In the genomic region with DNA sequence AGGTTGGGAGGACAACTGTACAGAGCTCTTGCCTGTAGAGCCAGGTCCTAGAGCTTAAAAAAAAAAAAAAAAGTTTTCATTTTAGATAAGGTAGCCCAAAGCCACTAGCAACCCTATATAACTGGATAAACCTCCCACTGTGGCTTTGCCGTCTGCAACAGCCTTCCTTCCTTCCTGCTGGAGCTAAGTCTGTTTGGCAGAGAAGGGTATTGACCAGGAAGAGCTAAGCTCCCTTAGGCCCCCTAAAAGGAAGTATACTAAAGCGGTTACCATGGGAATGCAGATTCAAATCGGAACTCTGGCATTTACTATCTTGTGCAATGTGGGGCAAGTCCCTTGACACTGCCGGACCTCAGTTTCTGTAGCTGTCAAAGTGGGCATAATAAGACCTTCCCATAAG, we compare ENCODE assay signal across 11 mouse cellular contexts. TPM values are rescaled to one million over a fixed set of nuclear protein-coding genes. Genes with fewer than 3 reads are reported as not detected.
DNase-seq lines count a peak whose midpoint lies in the region; ATAC-seq and TF ChIP-seq lines count a peak whose summit lies in the region.
"Had no signal": no experiment of that assay in that cellular context is flagged by ENCODE, and none has a peak within 500 bp of the region (broad histone marks: within the 10 kb centered on the region; RNA-seq: fewer than 3 reads in every experiment).

No protein-coding gene starts in this region.

- H3K9ac ChIP-seq in embryonic facial prominence, embryonic 14.5 days (ENCODE audit: low read depth, low read length), result no peak overlapping the region
- H3K9ac ChIP-seq in lung, embryonic 16.5 days (ENCODE audit: low read length), result no peak overlapping the region
- H3K9ac ChIP-seq in liver, embryonic 13.5 days, result no peak overlapping the region
- H3K9ac ChIP-seq: midbrain, embryonic 12.5 days had no signal

- no peak overlapping the region for H3K27ac ChIP-seq in embryonic facial prominence, embryonic 14.5 days (replicated peaks; ENCODE audit: low read depth, low read length)
- no peak overlapping the region for H3K27ac ChIP-seq in embryonic facial prominence, embryonic 10.5 days (replicated peaks)
- no peak overlapping the region for H3K27ac ChIP-seq in lung, embryonic 16.5 days (ENCODE audit: low read length)
- H3K27ac ChIP-seq in liver, embryonic 13.5 days, result no peak overlapping the region
- H3K27ac ChIP-seq in cerebellum, adult 2 months (ENCODE audit: insufficient read depth, low read length), result no peak overlapping the region
- H3K27ac ChIP-seq: midbrain, embryonic 12.5 days had no signal

- H3K9me3 ChIP-seq in embryonic facial prominence, embryonic 14.5 days (ENCODE audit: control insufficient read depth, low read length), result no peaks in the 10 kb centered on the region
- no peaks in the 10 kb centered on the region for H3K9me3 ChIP-seq in embryonic facial prominence, embryonic 10.5 days
- H3K9me3 ChIP-seq in lung, embryonic 16.5 days (ENCODE audit: control insufficient read depth, low read length), result no peaks in the 10 kb centered on the region
- no peaks in the 10 kb centered on the region for H3K9me3 ChIP-seq in liver, embryonic 13.5 days (replicated peaks)
- H3K9me3 ChIP-seq: midbrain, embryonic 12.5 days had no signal

- no peak overlapping the region for H3K4me2 ChIP-seq in embryonic facial prominence, embryonic 14.5 days (ENCODE audit: low read depth, low read length)
- H3K4me2 ChIP-seq in lung, embryonic 16.5 days (ENCODE audit: low read depth, low read length), result no peak overlapping the region
- no peak overlapping the region for H3K4me2 ChIP-seq in liver, embryonic 13.5 days
- H3K4me2 ChIP-seq: midbrain, embryonic 12.5 days had no signal

- 39% methylated on average over 4 of the region's 4 CpGs for WGBS in embryonic facial prominence, embryonic 14.5 days
- 55% methylated on average over 4 of the region's 4 CpGs for WGBS in embryonic facial prominence, embryonic 10.5 days
- 25% methylated on average over 4 of the region's 4 CpGs for WGBS in lung, embryonic 16.5 days
- WGBS in lung, adult 2 months, result 11% methylated on average over 4 of the region's 4 CpGs
- 5% methylated on average over 4 of the region's 4 CpGs for WGBS in liver, embryonic 13.5 days (ENCODE audit: insufficient replicate concordance)
- 52% methylated on average over 4 of the region's 4 CpGs for WGBS in cerebellum, adult 2 months

- H3K36me3 ChIP-seq in embryonic facial prominence, embryonic 14.5 days (ENCODE audit: control insufficient read depth, insufficient read depth, low read length), result no peaks in the 10 kb centered on the region
- no peaks in the 10 kb centered on the region for H3K36me3 ChIP-seq in embryonic facial prominence, embryonic 10.5 days (replicated peaks)
- no peaks in the 10 kb centered on the region for H3K36me3 ChIP-seq in lung, embryonic 16.5 days (ENCODE audit: control insufficient read depth, insufficient read depth, low read length)
- H3K36me3 ChIP-seq in liver, embryonic 13.5 days, result no peaks in the 10 kb centered on the region
- peaks cover 18% of the 10 kb centered on the region for H3K36me3 ChIP-seq in splenic B cell, adult 2 months (ENCODE audit: control insufficient read depth, insufficient read depth, low read length, poor library complexity, severe bottlenecking)
- H3K36me3 ChIP-seq: midbrain, embryonic 12.5 days had no signal

- H3K4me3 ChIP-seq in embryonic facial prominence, embryonic 14.5 days (ENCODE audit: low read depth, low read length), result no peak overlapping the region
- no peak overlapping the region for H3K4me3 ChIP-seq in embryonic facial prominence, embryonic 10.5 days
- no peak overlapping the region for H3K4me3 ChIP-seq in lung, embryonic 16.5 days (ENCODE audit: low read length)
- H3K4me3 ChIP-seq in lung, adult 2 months (replicated peaks; ENCODE audit: extremely low read depth, low read depth, low read length), result no peak overlapping the region
- no peak overlapping the region for H3K4me3 ChIP-seq in liver, embryonic 13.5 days (replicated peaks)
- H3K4me3 ChIP-seq in cerebellum, adult 2 months (replicated peaks; ENCODE audit: insufficient read depth, low read depth, low read length), result no peak overlapping the region
- H3K4me3 ChIP-seq: midbrain, embryonic 12.5 days had no signal

- TF ChIP-seq POLR2A in lung, adult 2 months (IDR thresholded peaks at IDR 0.05; ENCODE audit: borderline replicate concordance, extremely low read depth, low read depth, low read length), result no peak
- TF ChIP-seq POLR2A in cerebellum, adult 2 months (IDR thresholded peaks at IDR 0.05; ENCODE audit: borderline replicate concordance, insufficient read depth, low read length), result no peak

- peak; percentile 43 for DNase-seq in embryonic facial prominence, embryonic 14.5 days (ENCODE audit: low spot score)
- DNase-seq in embryonic facial prominence, embryonic 10.5 days (ENCODE audit: low spot score), result no peak
- DNase-seq in lung, adult 2 months, result no peak
- DNase-seq in liver, embryonic 13.5 days, result no peak
- peak; percentile 31 for DNase-seq in splenic B cell, adult 2 months (ENCODE audit: low read depth, low spot score)
- DNase-seq in cerebellum, adult 2 months, result no peak
- DNase-seq in adipocyte (ENCODE audit: low spot score), result no peak
- DNase-seq: cerebellum, adult 11 months; kidney, adult 2 months had no signal

- 0 out of 2 replicates have a peak, but pooled peaks cover 3% of the 10 kb centered on the region for H3K27me3 ChIP-seq in embryonic facial prominence, embryonic 14.5 days (replicated peaks; ENCODE audit: control insufficient read depth, insufficient read depth, low read length)
- H3K27me3 ChIP-seq in embryonic facial prominence, embryonic 10.5 days (replicated peaks; ENCODE audit: low read depth, poor library complexity, severe bottlenecking), result peaks cover 25% of the 10 kb centered on the region
- H3K27me3 ChIP-seq in lung, embryonic 16.5 days (ENCODE audit: control insufficient read depth, insufficient read depth, low read depth, low read length), result no peaks in the 10 kb centered on the region
- no peaks in the 10 kb centered on the region for H3K27me3 ChIP-seq in liver, embryonic 13.5 days
- no peaks in the 10 kb centered on the region for H3K27me3 ChIP-seq in splenic B cell, adult 2 months (ENCODE audit: control insufficient read depth, insufficient read depth, low read length, poor library complexity, severe bottlenecking)
- no peaks in the 10 kb centered on the region for H3K27me3 ChIP-seq in cerebellum, adult 2 months (ENCODE audit: control insufficient read depth, insufficient read depth, low read length)

- TF ChIP-seq CTCF in lung, adult 2 months (IDR thresholded peaks at IDR 0.05; ENCODE audit: insufficient read depth, low read length), result no peak
- no peak for TF ChIP-seq CTCF in cerebellum, adult 2 months (IDR thresholded peaks at IDR 0.05; ENCODE audit: borderline replicate concordance, insufficient read depth, low read depth, low read length)

- no peak for ATAC-seq in embryonic facial prominence, embryonic 14.5 days (ENCODE audit: low read depth)
- peak; percentile 26; the same call in 1 of the 2 replicates for ATAC-seq in lung, embryonic 16.5 days (ENCODE audit: low read depth)
- ATAC-seq in liver, embryonic 13.5 days (ENCODE audit: low read depth), result peak; percentile 36; the same call in 1 of the 2 replicates

- H3K4me1 ChIP-seq in embryonic facial prominence, embryonic 14.5 days (ENCODE audit: control insufficient read depth, insufficient read depth, low read length), result no peaks in the 10 kb centered on the region
- peaks cover 8% of the 10 kb centered on the region for H3K4me1 ChIP-seq in embryonic facial prominence, embryonic 10.5 days
- 0 out of 2 replicates have a peak, but pooled peaks cover 3% of the 10 kb centered on the region for H3K4me1 ChIP-seq in lung, embryonic 16.5 days (replicated peaks; ENCODE audit: control insufficient read depth, insufficient read depth, low read length)
- no peaks in the 10 kb centered on the region for H3K4me1 ChIP-seq in lung, adult 2 months (ENCODE audit: control insufficient read depth, insufficient read depth, low read length)
- H3K4me1 ChIP-seq in liver, embryonic 13.5 days (replicated peaks), result peaks cover 35% of the 10 kb centered on the region
- H3K4me1 ChIP-seq in cerebellum, adult 2 months (ENCODE audit: control insufficient read depth, insufficient read depth, low read length), result no peaks in the 10 kb centered on the region

RNA-seq across cellular contexts. Expression of a gene that starts 5.4 kb away (rescaled TPM):
- polyA plus RNA-seq in embryonic facial prominence, embryonic 14.5 days (2014; fragmentation: Nextera tagmentation; extraction: Ambion mirVana), result 14.7 and 20.4 TPM in 2 replicates
- polyA plus RNA-seq in embryonic facial prominence, embryonic 10.5 days (2016; fragmentation: Nextera tagmentation; extraction: Ambion mirVana), result 6.9 and 7.1 TPM in 2 replicates
- polyA plus RNA-seq in lung, embryonic 16.5 days (2015; fragmentation: Nextera tagmentation; extraction: Ambion mirVana), result 46.6 and 47.1 TPM in 2 replicates
- 24.2 and 24.3 TPM in 2 replicates for polyA plus RNA-seq in lung, adult 2 months (2012; rRNA removed)
- 32.1 and 32.9 TPM in 2 replicates for polyA plus RNA-seq in liver, embryonic 13.5 days (2015; fragmentation: Nextera tagmentation; extraction: Ambion mirVana)
- polyA plus RNA-seq in cerebellum, adult 2 months (2012; rRNA removed), result 2.0 and 2.2 TPM in 2 replicates

RNA-seq across cellular contexts. Expression of a gene that starts 9.1 kb away (rescaled TPM):
- polyA plus RNA-seq in embryonic facial prominence, embryonic 14.5 days (2014; fragmentation: Nextera tagmentation; extraction: Ambion mirVana), result 4.0 and 6.7 TPM in 2 replicates
- polyA plus RNA-seq in embryonic facial prominence, embryonic 10.5 days (2016; fragmentation: Nextera tagmentation; extraction: Ambion mirVana), result 4.9 TPM in 2 replicates
- polyA plus RNA-seq in lung, embryonic 16.5 days (2015; fragmentation: Nextera tagmentation; extraction: Ambion mirVana), result 1.5 and 1.8 TPM in 2 replicates
- 5.5 and 7.0 TPM in 2 replicates for polyA plus RNA-seq in lung, adult 2 months (2012; rRNA removed)
- polyA plus RNA-seq in liver, embryonic 13.5 days (2015; fragmentation: Nextera tagmentation; extraction: Ambion mirVana), result 0.15 and 0.36 TPM in 2 replicates
- polyA plus RNA-seq in cerebellum, adult 2 months (2012; rRNA removed), result 39.6 and 41.5 TPM in 2 replicates

RNA-seq across cellular contexts. Expression of a gene that starts 49.9 kb away (rescaled TPM):
- 52.1 and 54.1 TPM in 2 replicates for polyA plus RNA-seq in embryonic facial prominence, embryonic 14.5 days (2014; fragmentation: Nextera tagmentation; extraction: Ambion mirVana)
- 88.3 and 89.0 TPM in 2 replicates for polyA plus RNA-seq in embryonic facial prominence, embryonic 10.5 days (2016; fragmentation: Nextera tagmentation; extraction: Ambion mirVana)
- 87.6 and 89.7 TPM in 2 replicates for polyA plus RNA-seq in lung, embryonic 16.5 days (2015; fragmentation: Nextera tagmentation; extraction: Ambion mirVana)
- 81.5 and 103 TPM in 2 replicates for polyA plus RNA-seq in lung, adult 2 months (2012; rRNA removed)
- 30.7 and 33.4 TPM in 2 replicates for polyA plus RNA-seq in liver, embryonic 13.5 days (2015; fragmentation: Nextera tagmentation; extraction: Ambion mirVana)
- 104 and 124 TPM in 2 replicates for polyA plus RNA-seq in cerebellum, adult 2 months (2012; rRNA removed)

RNA-seq across cellular contexts. Expression of a gene that starts 50.2 kb away (rescaled TPM):
- 44.1 and 48.2 TPM in 2 replicates for polyA plus RNA-seq in embryonic facial prominence, embryonic 14.5 days (2014; fragmentation: Nextera tagmentation; extraction: Ambion mirVana)
- 61.9 and 62.6 TPM in 2 replicates for polyA plus RNA-seq in embryonic facial prominence, embryonic 10.5 days (2016; fragmentation: Nextera tagmentation; extraction: Ambion mirVana)
- polyA plus RNA-seq in lung, embryonic 16.5 days (2015; fragmentation: Nextera tagmentation; extraction: Ambion mirVana), result 46.8 and 50.2 TPM in 2 replicates
- 37.3 and 39.2 TPM in 2 replicates for polyA plus RNA-seq in lung, adult 2 months (2012; rRNA removed)
- polyA plus RNA-seq in liver, embryonic 13.5 days (2015; fragmentation: Nextera tagmentation; extraction: Ambion mirVana), result 28.1 and 31.8 TPM in 2 replicates
- polyA plus RNA-seq in cerebellum, adult 2 months (2012; rRNA removed), result 47.9 and 49.5 TPM in 2 replicates

Comparison
In these comparisons a context has a peak if more than half of its experiments do, and no peak if none do; other contexts are left out.
1. DNase-seq: peak in embryonic facial prominence, embryonic 14.5 days (single experiment) and splenic B cell, adult 2 months (single experiment); none in embryonic facial prominence, embryonic 10.5 days (single experiment), lung, adult 2 months (single experiment), liver, embryonic 13.5 days (single experiment), cerebellum, adult 2 months (0 of 2) and adipocyte (single experiment).